Mouse (Mus musculus): Measurements from ENCODE around the gene C130079G13Rik.
A peak's percentile ranks its signal among the peaks of the same experiment; 100 is the strongest.
"Not testable (repeated sequence)": the region's sequence is repeated elsewhere in the genome, so short reads cannot be mapped to it uniquely, and the experiment has no call there.

The C130079G13Rik gene

GRCm38 (mm10) chr3:59924914-59925313 is at the start of gene C130079G13Rik:
Gene C130079G13Rik (plus strand): TSS chr3:59925214.
- DNase-seq (ENCODE audit: low spot score in 2 of 2): no peak

- not testable (repeated sequence) for DNase-seq (ENCODE audit: low spot score in 2 of 2)
Measured at GRCm38 (mm10) chr3:59877601-59878000, 47.4 kb upstream of the C130079G13Rik start.

GRCm38 (mm10) chr3:59879801-59880554 is 45.0 kb upstream of the C130079G13Rik start:
- not testable (repeated sequence) for DNase-seq (ENCODE audit: low spot score in 2 of 2)

GRCm38 (mm10) chr3:59893276-59893675 is 31.7 kb upstream of the C130079G13Rik start:
- DNase-seq (ENCODE audit: low spot score in 2 of 2): no peak

DNA sequence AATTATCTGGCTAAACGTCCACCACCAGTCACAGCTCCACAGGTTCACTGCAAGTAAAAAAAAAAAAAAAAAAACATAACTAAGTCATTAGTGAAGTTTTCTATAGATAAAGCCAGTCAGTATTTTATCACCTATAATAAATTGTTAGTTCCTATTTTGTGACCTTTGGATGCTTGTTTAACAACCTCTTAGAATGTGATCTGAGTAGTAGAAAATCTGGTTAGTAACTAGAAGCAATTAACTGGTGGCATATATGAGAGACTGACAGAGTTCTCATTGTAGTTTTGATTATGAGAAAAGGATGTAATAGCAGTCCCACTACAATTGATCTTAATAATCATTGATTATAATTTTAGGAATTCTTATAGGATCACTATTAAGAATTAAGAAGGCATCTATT is 9.6 kb downstream of the C130079G13Rik start:
- no peak for DNase-seq (ENCODE audit: low spot score in 2 of 2)

- DNase-seq (ENCODE audit: low spot score in 2 of 2): peak in 1 of 2 experiments; percentile 48
Measured at GRCm38 (mm10) chr3:59947294-59947950, 22.4 kb downstream of the C130079G13Rik start.

GRCm38 (mm10) chr3:59970891-59971290 is 45.9 kb downstream of the C130079G13Rik start:
- no peak for DNase-seq (ENCODE audit: low spot score in 2 of 2)

GRCm38 (mm10) chr3:59974591-59974990 is 49.6 kb downstream of the C130079G13Rik start:
- DNase-seq (ENCODE audit: low spot score in 2 of 2): no peak
